Mouse (Mus musculus) brain, embryonic 14.5 days (tissue): ENCODE measurements around the gene Kcnip1.

Experiments used
- CTCF ChIP-seq: fragments of 200-500 bp; IDR thresholded peaks from 2 replicates; pipeline ENCODE4 v1.5.1; 2012; ENCODE audit warnings: inconsistent platforms, mild to moderate bottlenecking, moderate library complexity, borderline replicate concordance; ENCODE audit not compliant: insufficient read depth, insufficient read length; ENCODE audit errors: extremely low read depth
- POLR2A ChIP-seq: fragments of 200-500 bp; IDR thresholded peaks from 2 replicates; pipeline ENCODE4 v1.6.1; 2012; ENCODE audit warnings: mild to moderate bottlenecking, inconsistent platforms, borderline replicate concordance; ENCODE audit not compliant: poor library complexity, insufficient read depth, insufficient read length, severe bottlenecking; ENCODE audit errors: extremely low read depth

GRCm38 (mm10) chr11:33749979-33750378 lies 243.0 kb downstream of the Kcnip1 start:
- TF ChIP-seq POLR2A, result no peak
- peak; percentile 23; the same call in 1 of the 2 replicates for TF ChIP-seq CTCF
